Mouse (Mus musculus) heart, adult 18-20 months (tissue): ENCODE data around the gene Ptges2. TPM values are rescaled to one million over a fixed set of nuclear protein-coding genes. Genes with fewer than 3 reads are reported as not detected.

Experiments
- DNase-seq, 2 experiments: peaks; one replicate each; pipeline ENCODE4 v3.0.0; 2021 to 2022; ENCODE audit warnings: mixed read lengths in 1 of 2
- total RNA-seq, 2 experiments: library from RNA; stranded (reverse); gene quantifications; 2 replicates each; pipeline ENCODE4 v1.2.3; 2021

Gene Ptges2
- total RNA-seq, 2 experiments from 2014 or later = 60.2 to 68.5 TPM

DNA sequence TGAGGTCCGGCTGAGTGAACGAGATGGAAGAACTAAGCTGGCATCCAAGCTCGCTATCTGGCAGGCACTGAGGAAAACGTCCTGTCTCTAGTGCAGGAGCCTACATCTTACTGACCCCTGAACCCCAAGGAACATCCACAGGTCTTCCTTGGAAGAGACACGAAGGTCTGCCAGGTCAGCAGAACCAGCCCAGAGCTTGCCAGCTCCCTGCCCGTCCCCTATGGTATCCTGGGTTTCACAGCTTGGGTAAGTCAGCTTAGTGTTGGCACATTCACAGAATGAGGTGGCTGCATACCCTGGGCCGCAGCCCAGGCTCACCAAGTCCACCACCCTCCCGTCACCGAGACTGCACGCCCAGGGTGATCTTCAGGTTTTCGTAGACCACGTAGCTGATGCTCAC lies 20.1 kb downstream of the Ptges2 start:
- no peak for DNase-seq

DNA sequence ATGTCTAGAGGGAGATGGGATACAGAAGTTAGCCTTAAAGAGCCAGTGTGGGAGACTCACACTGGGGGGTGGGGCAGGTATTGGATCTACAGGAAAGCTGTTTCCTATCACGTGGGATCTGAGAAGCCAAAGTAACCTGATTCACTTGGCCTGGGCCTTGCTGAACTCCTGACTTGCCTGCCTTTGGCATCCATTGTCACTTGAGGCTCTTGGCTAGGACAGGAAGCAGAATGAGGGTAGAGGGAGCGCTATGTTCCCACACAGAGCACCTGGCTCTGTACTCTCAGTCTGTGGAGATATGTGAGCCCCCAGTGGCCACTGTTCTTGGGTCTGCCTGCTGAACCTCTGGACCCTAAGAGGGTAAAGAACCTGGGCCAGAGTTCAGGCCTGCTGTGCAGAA lies 20.9 kb downstream of the Ptges2 start:
- no peak for DNase-seq

DNA sequence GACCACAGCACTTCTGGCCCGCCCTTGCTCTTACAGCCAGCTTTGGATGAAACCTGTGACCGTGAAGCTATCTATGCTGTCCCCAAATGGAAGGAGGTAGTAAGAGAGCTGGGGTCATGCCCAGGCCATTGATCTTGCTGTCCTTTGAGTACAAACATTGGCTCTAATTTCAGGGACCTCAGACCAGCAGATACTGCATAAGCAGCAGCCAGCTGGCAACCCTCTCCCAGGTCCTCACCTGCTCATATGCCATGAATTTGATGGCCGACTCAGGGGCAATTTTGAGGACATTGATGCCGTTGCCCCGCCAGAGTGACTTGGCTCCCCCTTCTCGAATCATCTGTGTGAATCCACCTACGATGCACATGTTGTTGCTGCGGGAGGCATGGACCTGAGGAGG lies 21.8 kb downstream of the Ptges2 start:
- DNase-seq = no peak

DNA sequence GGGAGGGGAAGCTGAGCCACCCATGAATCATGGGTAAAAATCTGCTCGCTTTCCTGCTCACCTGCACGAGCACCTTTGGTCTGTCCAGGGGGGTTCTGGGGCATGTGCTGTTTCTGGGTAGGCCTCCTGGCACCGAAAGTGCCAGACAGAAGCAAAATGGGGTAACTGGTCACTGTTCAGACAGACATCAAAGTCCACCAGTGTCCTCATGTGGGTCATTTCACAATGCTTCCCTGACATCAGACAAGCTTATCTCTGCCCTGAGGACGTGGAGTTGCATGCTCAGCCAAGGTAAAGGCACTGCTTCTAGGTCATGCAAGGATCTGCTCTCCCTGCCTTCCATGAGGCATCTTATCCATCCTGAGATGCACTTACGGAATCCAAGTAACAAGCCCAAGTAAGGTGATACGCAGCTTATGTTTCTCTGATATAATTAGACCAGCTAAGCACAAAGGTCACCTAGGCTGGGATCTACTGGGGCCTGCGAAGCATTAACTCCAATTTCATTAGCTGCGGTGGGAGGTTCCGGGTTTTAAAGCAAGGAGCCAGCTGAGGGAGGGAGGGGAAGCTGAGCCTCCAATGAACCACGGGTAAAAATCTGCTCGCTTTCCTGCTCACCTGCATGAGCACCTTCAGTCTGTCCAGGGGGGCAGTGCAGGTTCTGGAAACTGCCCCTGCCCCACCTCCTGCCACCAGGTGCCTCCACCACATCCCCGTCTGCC lies 22.9 kb downstream of the Ptges2 start:
- no peak for DNase-seq

DNA sequence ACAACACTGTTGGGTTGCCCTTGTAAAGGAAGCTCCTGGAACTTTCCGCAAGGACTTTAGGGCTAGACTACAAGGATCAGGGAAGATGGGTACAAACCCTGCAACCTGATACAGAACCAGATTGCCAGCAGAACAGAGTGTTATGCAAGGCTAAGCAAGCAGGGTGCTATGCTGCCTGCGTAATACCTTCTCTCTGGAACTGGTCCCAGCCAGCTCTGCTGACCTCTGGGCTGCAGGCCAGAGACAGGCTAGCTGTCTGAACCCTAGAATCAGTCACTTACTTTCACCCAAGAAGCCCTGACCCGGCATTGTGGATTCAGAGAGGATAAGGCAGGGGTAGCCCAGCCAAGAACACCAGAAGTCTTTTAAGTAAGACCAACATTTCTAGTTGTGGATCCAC lies 23.7 kb downstream of the Ptges2 start:
- DNase-seq = peak; percentile 86 to 89

DNA sequence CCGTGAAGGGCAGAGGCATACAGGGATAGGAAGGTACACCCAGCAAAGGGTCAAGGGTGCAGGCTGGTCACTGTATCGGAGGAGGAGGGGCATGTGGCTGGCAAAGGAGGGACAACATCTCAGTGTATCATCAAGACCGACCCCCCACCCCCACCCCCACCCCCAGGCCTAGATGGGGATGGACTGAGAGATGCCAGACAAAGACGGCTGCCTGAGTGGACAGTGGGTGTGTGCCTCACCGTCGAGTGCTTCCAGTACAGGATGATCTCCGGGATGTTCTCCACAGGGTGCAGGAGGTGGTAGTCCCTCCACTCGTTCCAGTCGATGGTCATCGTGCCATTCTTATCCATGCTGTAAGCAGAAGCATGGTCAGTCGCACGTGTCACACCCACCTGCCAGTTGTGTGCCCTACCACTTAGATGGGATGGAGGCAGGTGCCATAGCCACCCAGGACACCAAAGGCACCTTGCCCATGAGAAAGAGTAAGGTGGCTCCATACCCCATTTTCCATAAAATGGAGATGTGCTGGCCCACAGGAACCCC lies 24.4 kb downstream of the Ptges2 start:
- no peak for DNase-seq

DNA sequence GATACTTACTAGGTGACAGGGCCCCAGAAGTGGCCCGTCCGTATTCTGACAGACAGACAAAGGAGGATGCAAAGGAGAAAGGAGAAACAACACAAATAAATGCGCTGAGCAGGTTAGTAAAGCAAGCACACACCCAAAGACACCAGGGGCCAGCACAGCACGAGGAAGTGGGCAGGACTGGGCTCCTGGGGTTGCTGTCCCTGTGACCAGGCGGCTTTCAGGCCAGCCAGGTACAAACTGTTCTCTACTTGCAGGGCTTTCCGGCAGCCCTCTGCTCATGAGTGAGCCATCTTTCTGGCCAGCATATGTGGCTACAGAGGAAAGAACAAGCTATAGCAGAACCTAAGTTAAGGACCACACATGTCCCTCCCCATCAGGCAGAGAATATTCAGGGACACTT lies 25.0 kb downstream of the Ptges2 start:
- peak in 1 of 2 experiments; percentile 55 for DNase-seq

DNA sequence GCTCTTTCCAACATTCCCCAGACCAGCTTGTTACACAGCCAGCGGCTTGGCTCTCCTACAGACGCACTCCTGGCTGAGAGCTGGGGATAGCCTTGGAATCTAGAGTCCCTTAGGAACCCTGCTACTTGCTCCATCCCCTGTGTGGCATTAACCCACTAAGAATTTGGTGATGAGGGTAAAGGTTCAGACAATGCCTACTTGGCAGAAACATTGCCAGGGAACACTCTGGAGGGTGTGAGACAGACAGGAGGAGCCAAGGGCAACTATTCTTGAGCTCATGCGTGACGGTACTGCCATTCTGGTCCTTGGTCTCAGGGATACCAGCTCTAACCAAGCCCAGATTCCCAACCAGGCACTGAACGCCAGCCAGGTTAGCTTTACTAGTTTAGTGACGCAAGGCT lies 26.2 kb downstream of the Ptges2 start:
- peak in 1 of 2 experiments; percentile 43 for DNase-seq

DNA sequence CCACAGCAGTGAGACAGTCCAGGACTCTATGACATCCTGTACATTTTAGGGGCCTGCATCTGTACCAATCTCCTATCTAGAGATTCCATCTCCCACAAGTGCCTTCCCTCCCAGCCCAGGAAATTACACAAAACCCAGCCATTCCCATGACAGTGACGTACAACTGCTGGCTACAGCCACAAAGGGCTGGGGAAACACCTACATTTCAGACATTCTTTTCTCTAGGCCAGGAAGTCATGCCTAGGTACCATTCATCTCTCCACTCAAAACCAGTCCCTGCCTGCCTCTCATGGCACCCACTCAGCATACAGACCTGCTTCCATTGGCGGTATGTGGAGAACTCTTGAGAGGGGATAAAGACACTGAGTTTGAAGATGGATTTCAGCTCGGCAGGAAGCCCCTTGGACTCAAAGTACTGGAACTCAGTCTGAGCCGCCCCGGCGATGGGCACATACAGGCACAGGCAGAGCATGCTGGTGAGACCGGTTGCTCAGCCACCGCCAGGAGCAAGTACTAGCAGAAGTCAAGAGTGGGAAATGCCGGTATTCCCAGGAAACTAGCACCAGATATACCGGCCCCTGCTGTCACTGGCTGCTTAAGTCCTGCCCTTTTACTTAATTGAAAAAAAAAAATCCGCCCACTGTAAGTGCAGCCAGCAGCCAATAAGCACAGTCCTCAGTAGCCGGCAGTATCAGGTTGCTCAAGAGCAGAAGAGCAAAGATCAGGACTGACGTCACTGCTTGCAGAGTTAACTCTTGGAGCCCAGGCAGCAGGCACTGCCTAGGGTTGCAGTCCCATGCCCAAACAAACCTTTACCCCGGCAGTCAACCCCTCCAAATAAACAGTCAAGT lies 28.0 kb downstream of the Ptges2 start:
- DNase-seq = peak; percentile 83 to 91

DNA sequence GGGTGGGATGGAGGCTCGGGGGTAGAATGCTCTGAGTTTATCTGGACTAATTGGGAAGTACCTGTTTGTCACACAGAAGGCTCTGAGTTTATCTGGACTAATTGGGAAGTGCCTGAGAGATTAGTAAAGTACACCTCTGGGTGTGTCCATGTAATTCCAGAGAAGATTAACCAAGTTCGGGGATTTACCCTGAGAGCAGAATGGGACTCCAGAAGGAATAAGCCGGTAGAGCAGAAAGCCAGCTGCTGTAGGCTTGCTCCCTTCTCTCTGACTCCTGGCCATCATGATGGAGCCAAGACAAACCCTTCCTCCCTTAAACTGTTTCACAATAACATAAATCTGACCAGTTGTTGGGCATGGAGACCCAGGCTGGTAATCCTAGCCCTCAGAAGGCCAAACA lies 29.1 kb downstream of the Ptges2 start:
- no peak for DNase-seq

DNA sequence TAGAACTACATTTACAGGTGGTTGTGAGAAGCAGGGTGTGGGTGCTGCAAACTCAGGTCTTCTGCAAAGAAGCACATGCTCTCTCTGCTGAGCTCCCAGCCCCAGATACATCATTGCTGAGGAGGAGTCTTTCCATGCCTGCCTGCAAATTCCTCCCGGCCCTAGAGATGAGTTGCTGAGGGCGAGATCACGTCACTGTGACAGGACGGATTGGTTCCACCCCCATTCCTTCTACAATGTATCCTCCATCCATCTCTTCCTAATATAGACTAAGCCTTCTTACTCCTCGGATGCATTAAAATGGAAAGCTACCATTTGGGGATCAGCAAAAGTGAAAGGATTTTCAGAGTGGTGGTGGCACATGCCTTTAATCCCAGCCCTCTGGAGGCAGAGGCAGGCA lies 29.9 kb downstream of the Ptges2 start:
- DNase-seq = no peak

DNA sequence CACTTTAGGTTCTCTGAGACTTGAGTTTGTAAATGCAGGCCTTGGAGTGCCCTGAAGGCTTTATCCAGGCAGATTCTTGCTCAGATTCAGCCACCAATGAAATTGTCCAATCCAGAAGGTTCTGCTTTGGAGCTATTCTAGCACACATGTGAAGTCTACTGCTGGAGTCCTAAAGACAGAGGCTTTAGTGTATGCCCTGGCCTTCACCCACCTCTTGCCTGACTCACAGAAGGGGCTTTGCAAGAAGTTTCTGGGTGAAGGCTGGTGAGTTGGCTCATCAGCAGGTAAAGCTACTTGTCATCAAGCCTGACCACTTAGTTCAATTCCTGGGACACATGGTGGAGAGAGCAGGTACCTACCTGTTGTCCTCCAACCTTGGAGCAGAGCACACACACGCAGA lies 30.4 kb downstream of the Ptges2 start:
- DNase-seq = no peak

DNA sequence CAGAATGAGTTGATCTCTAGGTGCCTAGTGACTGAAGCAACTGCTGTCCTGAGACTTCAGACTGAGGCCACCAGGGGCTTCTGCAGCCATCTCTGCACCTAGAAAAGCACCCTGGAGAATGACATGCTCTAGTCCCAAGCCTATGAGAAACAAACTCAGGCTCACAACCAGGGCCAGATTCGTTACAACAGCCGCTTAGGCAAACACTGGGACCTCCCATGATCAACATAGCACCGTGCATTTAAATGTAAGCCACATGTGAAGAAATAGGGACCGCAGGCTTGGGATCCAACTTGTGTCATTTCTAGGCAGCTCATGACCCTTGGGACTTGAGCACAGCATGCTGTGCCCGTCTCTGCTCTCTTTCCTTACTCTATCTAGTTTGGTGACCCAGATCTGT lies 32.0 kb downstream of the Ptges2 start:
- no peak for DNase-seq

DNA sequence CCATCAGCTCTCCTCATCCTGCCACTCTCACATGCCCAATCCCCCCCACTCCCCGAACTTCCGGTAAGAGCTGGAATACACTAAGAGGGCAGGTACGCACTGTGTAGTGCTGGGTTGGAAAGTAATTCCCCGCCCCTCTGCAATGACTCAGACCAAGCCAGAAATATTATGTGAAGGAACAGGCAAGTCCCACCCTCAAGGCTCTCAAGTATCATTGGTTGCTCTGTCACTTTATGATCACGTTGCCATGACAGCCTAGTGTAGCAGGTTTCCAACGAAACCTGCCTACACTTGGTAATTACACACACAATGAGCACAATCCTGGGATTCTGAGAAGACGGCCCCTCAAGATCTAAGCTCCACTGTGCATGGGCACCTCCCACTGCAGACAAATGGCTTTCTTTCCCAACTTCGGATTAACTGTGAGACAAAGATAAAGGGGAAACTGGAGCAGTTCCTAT lies 32.6 kb downstream of the Ptges2 start:
- DNase-seq = no peak

DNA sequence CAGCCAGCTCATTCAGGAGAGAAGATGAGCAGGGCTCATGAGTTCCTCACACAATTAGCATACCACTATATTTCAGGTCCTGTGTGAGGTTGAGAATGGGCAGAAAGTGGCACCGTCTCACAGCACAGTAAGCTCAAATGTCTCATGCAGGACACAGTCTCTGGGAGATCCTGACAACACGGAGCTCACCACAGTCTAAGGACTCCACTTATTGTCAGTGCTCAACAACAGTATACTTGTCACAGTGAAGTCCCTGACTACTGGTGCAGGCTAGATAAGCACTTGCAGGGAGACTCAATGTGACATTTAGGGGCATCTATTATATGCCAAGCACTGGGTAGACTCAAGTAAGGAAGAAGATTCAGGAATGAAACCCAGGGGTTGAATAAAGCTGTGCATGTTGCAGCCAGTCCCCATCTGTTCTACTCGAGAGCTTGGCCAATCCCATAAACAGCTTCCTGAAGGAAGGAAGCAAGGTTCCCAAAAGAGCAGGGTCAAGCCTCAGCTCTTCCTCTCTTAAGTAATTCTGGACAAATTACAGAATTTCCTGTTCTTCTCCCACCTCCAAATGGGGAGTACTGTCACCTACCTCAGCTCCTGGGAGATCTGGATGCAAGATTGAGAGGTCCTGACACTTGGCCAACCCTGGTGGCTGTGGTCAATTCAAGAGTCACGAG lies 33.7 kb downstream of the Ptges2 start:
- DNase-seq = no peak

DNA sequence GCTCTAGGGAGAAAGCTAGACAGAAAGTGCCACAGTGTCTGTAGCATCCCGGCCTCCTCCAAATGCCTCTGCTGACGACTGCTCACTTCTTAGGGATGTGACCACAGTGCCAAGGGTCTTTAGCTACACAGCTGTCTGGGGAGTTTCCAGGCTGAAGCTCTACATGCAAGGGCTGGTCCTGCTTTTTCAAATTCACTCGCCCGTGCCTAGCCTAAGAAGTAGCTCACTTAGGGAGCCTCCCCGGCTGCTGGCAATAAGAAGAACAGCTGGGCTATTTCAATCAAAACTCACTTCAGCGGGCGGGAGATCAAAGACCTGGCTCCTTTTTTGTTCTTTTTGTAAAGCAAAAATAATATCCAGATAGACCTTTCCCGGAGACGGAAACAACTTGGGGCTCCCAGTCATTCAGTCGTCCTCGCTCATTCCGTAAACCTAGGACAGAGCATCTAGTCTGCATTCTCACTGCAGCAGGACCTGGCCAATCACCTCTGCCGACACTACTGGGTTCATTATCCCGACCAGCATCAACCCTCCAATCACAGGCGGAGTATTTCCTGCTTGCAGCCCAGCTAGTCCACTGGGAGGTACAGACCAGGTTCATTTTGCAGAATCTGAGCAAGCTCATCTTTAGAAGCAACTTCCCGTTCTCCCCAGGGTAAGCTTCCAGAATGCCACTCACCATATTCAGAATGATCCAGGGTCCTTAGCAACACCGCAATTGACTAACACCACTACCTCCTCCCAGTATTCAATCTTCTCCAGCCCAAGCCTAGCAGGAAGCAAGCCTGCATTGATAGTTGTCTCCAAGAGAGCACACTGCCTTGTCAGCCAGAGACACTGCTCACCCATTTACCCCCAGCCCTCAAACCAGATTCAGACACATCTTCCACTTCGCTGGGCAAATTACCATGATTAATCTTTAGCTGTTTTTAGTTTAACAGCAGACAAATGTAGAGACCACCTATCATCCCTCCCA lies 35.3 kb downstream of the Ptges2 start:
- peak; percentile 80 to 84 for DNase-seq

DNA sequence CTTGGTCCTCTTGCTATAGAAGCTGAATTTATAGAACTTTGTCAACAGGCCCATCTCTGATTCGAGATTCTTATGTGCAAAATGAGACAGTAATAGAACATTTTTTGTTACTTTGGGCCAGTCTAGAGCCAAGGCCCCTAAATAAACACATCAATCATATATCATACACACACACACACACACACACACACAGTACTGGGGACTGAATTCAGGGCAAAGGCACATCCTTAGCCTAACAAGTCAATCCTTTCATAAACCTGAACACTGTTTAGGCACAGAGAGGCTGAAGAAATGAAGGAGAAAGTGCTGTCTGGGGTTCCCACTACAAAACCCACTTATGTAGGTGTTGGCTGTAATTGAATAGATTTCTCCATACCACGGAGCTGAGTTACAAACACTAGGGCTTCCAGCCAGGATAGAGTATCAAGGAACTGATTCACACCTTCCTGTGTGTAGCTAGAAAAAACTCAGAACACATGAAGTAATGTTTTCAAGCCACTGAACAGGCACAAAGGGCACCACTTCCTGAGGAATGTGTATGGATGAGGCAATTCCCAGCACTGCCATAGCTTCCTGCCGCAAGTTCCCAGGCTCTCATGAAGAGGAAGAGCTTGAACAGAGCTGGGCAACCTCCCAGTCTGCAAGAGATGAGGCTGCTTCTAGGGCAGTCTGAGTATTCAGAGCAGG lies 41.1 kb downstream of the Ptges2 start:
- DNase-seq = peak in 1 of 2 experiments; percentile 57

DNA sequence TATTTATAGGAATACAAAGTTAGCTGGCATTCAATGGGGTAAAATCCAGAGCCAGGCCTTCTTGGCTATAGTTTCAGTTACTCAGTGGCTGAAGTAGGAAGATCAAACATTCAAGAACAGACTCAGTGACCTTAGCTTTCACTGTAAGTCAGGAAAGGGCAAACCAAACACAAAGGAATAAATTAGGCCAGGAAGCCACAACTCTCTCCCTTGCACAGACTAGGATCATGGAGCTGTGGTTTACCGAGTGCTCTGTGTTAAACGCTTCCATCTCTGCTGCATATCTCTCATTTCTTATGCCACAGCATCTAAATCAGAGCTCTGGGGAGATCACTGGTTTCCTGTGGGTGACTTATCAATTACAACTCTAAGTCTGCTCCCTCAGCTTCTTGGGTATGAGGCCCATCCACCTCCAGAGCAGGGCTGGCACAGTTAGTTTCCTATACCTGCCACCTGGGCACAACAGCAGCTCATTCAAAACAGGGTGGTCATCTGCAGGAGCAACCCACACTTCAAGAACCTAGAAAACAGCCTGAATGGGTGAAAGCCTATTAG lies 42.0 kb downstream of the Ptges2 start:
- no peak for DNase-seq

DNA sequence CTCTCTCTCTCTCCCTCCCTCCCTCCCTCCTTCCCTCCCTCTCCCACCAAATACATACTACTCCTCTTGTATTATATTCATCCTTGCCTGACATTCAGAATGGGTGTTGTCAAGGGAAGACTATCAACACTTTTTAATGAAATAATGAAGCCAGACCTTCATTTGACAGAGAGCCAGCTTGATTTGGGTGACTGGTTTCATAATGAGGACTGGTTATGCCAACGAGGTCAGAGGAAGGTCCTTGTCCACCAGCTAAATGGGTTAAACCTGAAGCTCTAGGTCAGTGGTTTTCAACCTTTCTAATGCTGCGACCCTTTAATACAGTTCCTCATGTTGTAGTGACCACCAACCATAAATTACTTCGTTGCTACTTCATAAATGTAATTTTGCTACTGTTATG lies 43.0 kb downstream of the Ptges2 start:
- DNase-seq = no peak

DNA sequence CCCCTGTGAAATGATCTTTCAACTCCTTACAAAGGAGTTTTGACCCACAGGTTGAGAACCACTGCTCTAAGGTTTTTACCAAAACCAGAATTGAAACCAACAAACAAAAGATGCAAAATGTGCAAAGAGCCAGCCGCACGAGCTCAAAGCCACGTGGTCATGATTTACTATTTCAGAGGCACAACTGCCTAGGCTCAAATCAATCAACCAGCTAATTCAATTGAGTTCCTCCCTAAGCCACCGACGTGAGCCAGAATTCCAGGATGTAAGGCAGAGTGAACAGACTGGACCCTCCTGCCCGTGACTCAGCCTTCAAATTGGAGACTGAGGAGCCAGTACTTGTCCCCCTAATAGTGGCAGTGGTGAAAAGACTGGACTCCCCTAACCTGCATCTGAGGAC lies 43.5 kb downstream of the Ptges2 start:
- no peak for DNase-seq

DNA sequence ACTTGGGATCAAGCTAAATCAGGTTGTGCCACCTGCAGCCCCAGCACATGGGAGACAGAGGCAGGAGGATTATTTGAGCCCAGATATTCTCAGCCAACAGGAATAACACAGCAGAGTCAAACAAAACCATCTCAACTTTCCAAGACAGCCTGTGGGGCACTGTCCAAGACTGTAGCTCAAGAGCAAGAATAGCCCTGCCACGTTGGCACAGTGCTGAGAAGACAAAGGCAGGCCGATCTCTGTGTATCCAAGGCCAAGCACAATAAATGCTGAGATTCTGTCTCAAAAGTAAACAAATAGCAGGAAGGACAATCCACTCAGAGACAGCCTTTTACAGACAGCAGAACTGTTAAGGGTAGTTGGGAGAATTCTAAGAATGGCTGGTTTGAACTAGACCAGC lies 44.5 kb downstream of the Ptges2 start:
- DNase-seq = no peak
